Mouse (Mus musculus) erythroid progenitor cell, adult 5-6 weeks (primary cell): ENCODE measurements around the gene Olfr1295. TPM values are rescaled to one million over a fixed set of nuclear protein-coding genes. Genes with fewer than 3 reads are reported as not detected.

Experiments used
- ATAC-seq: replicated peaks from 2 replicates; pipeline ENCODE4 v1.8.0; 2016; ENCODE audit warnings: moderate number of reproducible peaks, mild to moderate bottlenecking, moderate TSS enrichment, inconsistent platforms; ENCODE audit not compliant: poor library complexity, low FRiP score, severe bottlenecking
- total RNA-seq, 2 experiments: library from RNA; stranded (forward) in 1 of 2; stranded (reverse) in 1 of 2; fragments of 150-400 nt in 1 of 2; fragments of 186-747, 209-891 nt in 1 of 2; gene quantifications; 2 replicates each; pipeline versions ENCODE4 v1.2.3 to v1.2.4; 2015 to 2017; ENCODE audit warnings: low replicate concordance in 2 of 2

Olfr1295 gene
- total RNA-seq (2015; ENCODE audit: low replicate concordance) (not detected in 2 replicates), total RNA-seq (2017; ENCODE audit: low replicate concordance) (not detected in 2 replicates)

GRCm38 (mm10) chr2:111569581-111569980 is at the start of gene Olfr1295:
TSS of gene Olfr1295 (minus strand) at chr2:111569681.
- no peak for ATAC-seq

- no peak for ATAC-seq
Observed at GRCm38 (mm10) chr2:111540191-111540590, 29.3 kb downstream of the Olfr1295 start, which contains the start of gene Olfr1294. TSS of gene Olfr1294 (minus strand) at chr2:111540291.

GRCm38 (mm10) chr2:111524903-111525302 is 44.6 kb downstream of the Olfr1295 start, which contains the start of gene Olfr1293-ps:
TSS of gene Olfr1293-ps (plus strand) at chr2:111525203.
- no peak for ATAC-seq

- no peak for ATAC-seq
Observed at GRCm38 (mm10) chr2:111517451-111517850, 52.0 kb downstream of the Olfr1295 start.

Other genes starting within 250 kb of the Olfr1295 start
- gene Olfr1281, start 243.2 kb downstream of the Olfr1295 start, total RNA-seq (2015; ENCODE audit: low replicate concordance), result not detected in 2 replicates
- gene Olfr1281, start 243.2 kb downstream of the Olfr1295 start, total RNA-seq (2017; ENCODE audit: low replicate concordance), result not detected in 2 replicates
- not detected in 2 replicates for gene Olfr1282, start 233.6 kb downstream of the Olfr1295 start, total RNA-seq (2015; ENCODE audit: low replicate concordance)
- not detected in 2 replicates for gene Olfr1282, start 233.6 kb downstream of the Olfr1295 start, total RNA-seq (2017; ENCODE audit: low replicate concordance)
- gene Olfr1283, start 202.9 kb downstream of the Olfr1295 start, total RNA-seq (2015; ENCODE audit: low replicate concordance), result not detected in 2 replicates
- not detected in 2 replicates for gene Olfr1283, start 202.9 kb downstream of the Olfr1295 start, total RNA-seq (2017; ENCODE audit: low replicate concordance)
- gene Olfr1284, start 194.2 kb downstream of the Olfr1295 start, total RNA-seq (2015; ENCODE audit: low replicate concordance), result not detected in 2 replicates
- not detected in 2 replicates for gene Olfr1284, start 194.2 kb downstream of the Olfr1295 start, total RNA-seq (2017; ENCODE audit: low replicate concordance)
- not detected in 2 replicates for gene Olfr1286, start 146.6 kb downstream of the Olfr1295 start, total RNA-seq (2015; ENCODE audit: low replicate concordance)
- not detected in 2 replicates for gene Olfr1286, start 146.6 kb downstream of the Olfr1295 start, total RNA-seq (2017; ENCODE audit: low replicate concordance)
- gene Olfr1287, start 120.5 kb downstream of the Olfr1295 start, total RNA-seq (2015; ENCODE audit: low replicate concordance), result not detected in 2 replicates
- not detected in 2 replicates for gene Olfr1287, start 120.5 kb downstream of the Olfr1295 start, total RNA-seq (2017; ENCODE audit: low replicate concordance)
- gene Olfr1288, start 95.6 kb downstream of the Olfr1295 start, total RNA-seq (2015; ENCODE audit: low replicate concordance), result not detected in 2 replicates
- not detected in 2 replicates for gene Olfr1288, start 95.6 kb downstream of the Olfr1295 start, total RNA-seq (2017; ENCODE audit: low replicate concordance)
- not detected in 2 replicates for gene Olfr1289, start 88.9 kb downstream of the Olfr1295 start, total RNA-seq (2015; ENCODE audit: low replicate concordance)
- not detected in 2 replicates for gene Olfr1289, start 88.9 kb downstream of the Olfr1295 start, total RNA-seq (2017; ENCODE audit: low replicate concordance)
- not detected in 2 replicates for gene Olfr1290, start 75.9 kb downstream of the Olfr1295 start, total RNA-seq (2015; ENCODE audit: low replicate concordance)
- gene Olfr1290, start 75.9 kb downstream of the Olfr1295 start, total RNA-seq (2017; ENCODE audit: low replicate concordance), result not detected in 2 replicates
- gene Olfr1291-ps1, start 72.5 kb downstream of the Olfr1295 start, total RNA-seq (2015; ENCODE audit: low replicate concordance), result not detected in 2 replicates
- not detected in 2 replicates for gene Olfr1291-ps1, start 72.5 kb downstream of the Olfr1295 start, total RNA-seq (2017; ENCODE audit: low replicate concordance)
- not detected in 2 replicates for gene Olfr1293-ps, start 44.5 kb downstream of the Olfr1295 start, total RNA-seq (2015; ENCODE audit: low replicate concordance)
- gene Olfr1293-ps, start 44.5 kb downstream of the Olfr1295 start, total RNA-seq (2017; ENCODE audit: low replicate concordance), result not detected in 2 replicates
- not detected in 2 replicates for gene Olfr1294, start 29.4 kb downstream of the Olfr1295 start, total RNA-seq (2015; ENCODE audit: low replicate concordance)
- gene Olfr1294, start 29.4 kb downstream of the Olfr1295 start, total RNA-seq (2017; ENCODE audit: low replicate concordance), result not detected in 2 replicates
- gene Olfr1297, start 56.8 kb upstream of the Olfr1295 start, total RNA-seq (2015; ENCODE audit: low replicate concordance), result not detected in 2 replicates
- not detected in 2 replicates for gene Olfr1297, start 56.8 kb upstream of the Olfr1295 start, total RNA-seq (2017; ENCODE audit: low replicate concordance)
- gene Olfr1298, start 79.5 kb upstream of the Olfr1295 start, total RNA-seq (2015; ENCODE audit: low replicate concordance), result not detected in 2 replicates
- not detected in 2 replicates for gene Olfr1298, start 79.5 kb upstream of the Olfr1295 start, total RNA-seq (2017; ENCODE audit: low replicate concordance)
- gene Olfr1299, start 91.7 kb upstream of the Olfr1295 start, total RNA-seq (2015; ENCODE audit: low replicate concordance), result not detected in 2 replicates
- gene Olfr1299, start 91.7 kb upstream of the Olfr1295 start, total RNA-seq (2017; ENCODE audit: low replicate concordance), result not detected in 2 replicates
- gene Olfr1301, start 181.3 kb upstream of the Olfr1295 start, total RNA-seq (2015; ENCODE audit: low replicate concordance), result not detected in 2 replicates
- not detected in 2 replicates for gene Olfr1301, start 181.3 kb upstream of the Olfr1295 start, total RNA-seq (2017; ENCODE audit: low replicate concordance)
- gene Olfr1302, start 207.7 kb upstream of the Olfr1295 start, total RNA-seq (2015; ENCODE audit: low replicate concordance), result not detected in 2 replicates
- gene Olfr1302, start 207.7 kb upstream of the Olfr1295 start, total RNA-seq (2017; ENCODE audit: low replicate concordance), result not detected in 2 replicates